Mouse (Mus musculus): Measurements from ENCODE around the gene Ess2. TPM values are rescaled to one million over a fixed set of nuclear protein-coding genes. Genes with fewer than 3 reads are reported as not detected.

Gene Ess2
- total and polyA plus RNA-seq, 3 experiments: 31.1 to 37.0 (median 33.1) TPM

GRCm38 (mm10) chr16:17921325-17922162 lies 10.4 kb upstream of the Ess2 start:
- Histone ChIP-seq H3K79me2 (replicated peaks; ENCODE audit: control insufficient read depth, extremely low read depth, insufficient read depth, poor library complexity, severe bottlenecking) (peaks cover 5% of the 10 kb centered on the region; the same call in 1 of the 2 replicates), H3K36me3 (replicated peaks in 1 of 2; ENCODE audit: control insufficient read depth in 1 of 2, insufficient read depth in 1 of 2, low read length in 1 of 2) (peaks cover 19 to 34% of the 10 kb centered on the region in 2 experiments), H3K4me2 (ENCODE audit: insufficient read depth, low read depth, poor library complexity, severe bottlenecking) (peak overlapping the region; percentile 81), H3K9me3 (replicated peaks; ENCODE audit: low read length) (peaks cover 4% of the 10 kb centered on the region), H3K27ac (ENCODE audit: insufficient read depth, low read depth) (peak overlapping the region; percentile 46), H3K4me3 (replicated peaks in 1 of 3; ENCODE audit: low read depth in 2 of 3, low read length in 2 of 3, poor library complexity in 1 of 3) (peak overlapping the region; percentile 62 to 100 (median 81)), H3K27me3 (replicated peaks) (peaks cover 21% of the 10 kb centered on the region), H3K4me1 (ENCODE audit: control insufficient read depth in 1 of 2, insufficient read depth in 2 of 2) (peaks cover 9 to 34% of the 10 kb centered on the region in 2 experiments; a peak in 3 of 4 replicates), H3K9ac (ENCODE audit: insufficient read depth, low read depth) (peak overlapping the region; percentile 92)
- in situ Hi-C loops (cut with MboI; ENCODE audit: low pct_ligation_motif_present, low pct_unique_long_range_greater_than_20kb, low sequenced_read_pairs) (no loop called here), dilution Hi-C loops (cut with MboI; ENCODE audit: extremely low pct_ligation_motif_present, extremely low pct_unique_long_range_greater_than_20kb, low sequenced_read_pairs) (no loop called here)
- peak; percentile 99 for DNase-seq (ENCODE audit: extremely low read depth)
- TF ChIP-seq JUND (conservative IDR thresholded peaks at IDR 0.05; ENCODE audit: low read depth, low read length) (no peak), TBP (conservative IDR thresholded peaks at IDR 0.05; ENCODE audit: low read depth, low read length) (peak; percentile 95), ZMIZ1 (IDR thresholded peaks at IDR 0.05; ENCODE audit: low read depth, low read length) (no peak; the same call in 1 of the 2 replicates), USF2 (conservative IDR thresholded peaks at IDR 0.05; ENCODE audit: low read depth, low read length) (peak; percentile 54), POLR2A (IDR thresholded peaks at IDR 0.05; ENCODE audit: low read depth, low read length) (peak; percentile 96), RAD21 (IDR thresholded peaks at IDR 0.05; ENCODE audit: low read depth, low read length) (no peak), UBTF (IDR thresholded peaks at IDR 0.05; ENCODE audit: low read depth, low read length) (0 out of 2 replicates have a peak, but pooled peaks have one; percentile 67), SIN3A (IDR thresholded peaks at IDR 0.05; ENCODE audit: low read length) (peak; percentile 92), MAFK (IDR thresholded peaks at IDR 0.05; ENCODE audit: insufficient replicate concordance, low read length) (no peak), ETS1 (conservative IDR thresholded peaks at IDR 0.05; ENCODE audit: low read depth, low read length) (peak; percentile 39; the same call in 1 of the 2 replicates), ELF1 (IDR thresholded peaks at IDR 0.05; ENCODE audit: low read depth, low read length) (peak; percentile 55), KAT2A (IDR thresholded peaks at IDR 0.05; ENCODE audit: insufficient replicate concordance, low read length) (peak; percentile 70; the same call in 1 of the 2 replicates), CHD2 (IDR thresholded peaks at IDR 0.05; ENCODE audit: low read length) (no peak), IRF4 (IDR thresholded peaks at IDR 0.05; ENCODE audit: low read depth, low read length) (peak; percentile 56; the same call in 1 of the 2 replicates), PAX5 (IDR thresholded peaks at IDR 0.05; ENCODE audit: low read length) (no peak), NRF1 (IDR thresholded peaks at IDR 0.05; ENCODE audit: low read depth, low read length) (peak; percentile 93), NELFE (IDR thresholded peaks at IDR 0.05; ENCODE audit: low read depth, low read length) (peak; percentile 87; the same call in 1 of the 2 replicates), HCFC1 (IDR thresholded peaks at IDR 0.05; ENCODE audit: low read depth, low read length) (peak; percentile 90), MXI1 (IDR thresholded peaks at IDR 0.05; ENCODE audit: low read depth, low read length) (peak; percentile 90), MAX (IDR thresholded peaks at IDR 0.05; ENCODE audit: low read length) (peak; percentile 82), EP300 (IDR thresholded peaks at IDR 0.05; ENCODE audit: low read length) (no peak), RCOR1 (conservative IDR thresholded peaks at IDR 0.05; ENCODE audit: low read depth, low read length) (no peak; the same call in 1 of the 2 replicates), TCF12 (IDR thresholded peaks at IDR 0.05; ENCODE audit: low read depth, low read length) (peak; percentile 84), USF1 (IDR thresholded peaks at IDR 0.05; ENCODE audit: low read depth, low read length) (peak; percentile 73), MEF2A (IDR thresholded peaks at IDR 0.05; ENCODE audit: borderline replicate concordance, low read depth, low read length) (peak; percentile 49; the same call in 1 of the 2 replicates), BHLHE40 (IDR thresholded peaks at IDR 0.05; ENCODE audit: low read depth, low read length) (peak; percentile 65; the same call in 1 of the 2 replicates), CTCF (conservative IDR thresholded peaks at IDR 0.05 in 1 of 2, IDR thresholded peaks at IDR 0.05 in 1 of 2; ENCODE audit: low read depth in 2 of 2, low read length in 2 of 2) (peak; percentile 26 to 56; a peak in 2 of 4 replicates), MAZ (IDR thresholded peaks at IDR 0.05; ENCODE audit: low read depth, low read length) (no peak; the same call in 1 of the 2 replicates), ZKSCAN1 (IDR thresholded peaks at IDR 0.05; ENCODE audit: borderline replicate concordance, low read depth, low read length) (no peak), CHD1 (IDR thresholded peaks at IDR 0.05; ENCODE audit: low read depth, low read length) (no peak), GABPA (IDR thresholded peaks at IDR 0.05; ENCODE audit: insufficient replicate concordance, low read depth, low read length) (peak; percentile 89), MYC (IDR thresholded peaks at IDR 0.05; ENCODE audit: low read depth, low read length) (peak; percentile 81)

Data from CH12.LX (cell line).